Mouse (Mus musculus) spleen, adult 12 weeks (tissue): ENCODE data around the gene Acer3.
A peak's percentile ranks its signal among the peaks of the same experiment; 100 is the strongest.

Source experiments
- DNase-seq: peaks from one replicate; pipeline ENCODE4 v3.0.0; 2022; ENCODE audit warnings: low spot score

Gene Acer3

DNA sequence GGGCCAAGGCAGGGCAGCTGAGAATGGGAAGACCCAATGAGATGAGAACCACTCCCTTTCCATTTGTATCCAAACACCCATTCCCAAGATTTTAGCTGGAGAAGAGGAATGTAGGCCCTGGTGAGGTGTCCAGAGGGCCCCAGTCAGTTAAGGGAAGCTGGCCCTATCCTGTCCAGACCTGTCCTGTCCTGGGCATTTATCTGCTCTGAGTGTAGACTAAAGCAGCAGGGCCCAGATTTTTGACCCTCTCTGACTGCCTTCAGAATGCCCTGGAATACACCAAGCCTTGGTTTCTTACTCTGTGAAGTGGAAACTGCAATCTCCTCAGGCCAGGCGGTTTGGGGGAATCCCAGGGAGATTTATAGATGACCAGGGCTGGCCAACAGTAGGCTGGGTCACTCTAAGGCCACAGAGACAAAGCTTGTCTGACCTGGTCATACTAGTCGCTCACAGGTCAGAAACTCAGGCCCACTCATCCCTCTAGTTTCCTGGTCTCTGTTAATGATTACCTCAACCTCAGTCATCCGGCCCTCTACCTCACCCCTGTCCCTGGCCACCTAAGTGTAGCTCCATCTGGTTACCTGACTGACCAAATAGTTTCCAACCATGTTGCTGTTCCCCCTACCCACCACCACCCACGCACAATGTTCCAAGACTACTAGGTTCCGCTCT, 142.3 kb downstream of the Acer3 start:
- no peak for DNase-seq

DNA sequence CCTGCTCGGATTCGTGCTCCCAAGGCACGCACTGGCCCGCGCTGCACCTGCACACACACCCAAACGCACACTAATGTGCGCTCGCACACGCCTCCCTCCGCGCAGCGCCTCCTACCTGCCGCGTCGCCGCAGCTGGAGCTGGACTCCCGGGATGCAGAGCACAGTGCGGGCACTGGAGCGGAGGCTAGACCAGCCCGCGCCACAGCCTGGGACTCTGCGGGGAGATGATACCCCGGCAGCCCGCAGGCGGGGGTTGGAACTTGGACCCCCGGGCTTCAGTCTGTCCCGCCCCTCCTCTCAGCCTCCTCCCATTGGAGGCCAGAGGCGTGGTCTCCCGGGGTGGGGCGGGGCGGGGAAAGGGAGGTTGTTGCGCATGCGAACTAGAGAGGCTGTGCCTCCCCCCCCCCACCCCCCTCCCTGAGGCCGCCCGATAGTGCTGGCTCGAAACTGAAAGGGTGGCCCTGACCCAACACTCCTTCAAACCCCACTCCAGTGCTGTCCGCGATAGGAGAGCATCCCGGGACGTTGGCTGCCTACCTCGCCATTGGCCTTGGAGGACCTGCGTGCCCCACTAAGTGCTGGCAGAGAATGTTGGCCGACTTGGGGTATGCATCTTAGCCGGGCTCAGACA, 143.0 kb downstream of the Acer3 start, which contains the start of gene Capn5:
TSS of gene Capn5 (minus strand) at position 346 of the 631 bp plus-strand sequence.
- DNase-seq = peak; percentile 81

DNA sequence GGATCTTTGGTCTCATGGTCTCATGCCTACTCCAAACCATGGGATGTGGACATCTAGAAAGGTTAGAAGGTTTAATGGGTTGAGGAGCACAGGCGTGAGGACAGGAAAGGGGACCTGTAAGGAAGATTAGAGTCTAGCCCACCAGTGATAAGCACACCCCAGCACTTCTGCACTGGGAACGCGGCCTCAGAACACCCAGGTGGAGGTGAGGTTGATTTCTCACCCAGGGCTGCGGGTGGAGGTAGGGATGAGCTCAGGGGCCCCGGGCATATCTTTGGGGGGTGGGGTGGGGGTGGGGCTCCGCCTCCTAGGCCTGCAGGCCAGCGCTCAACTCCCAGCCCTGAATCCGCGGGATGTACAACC, 143.5 kb downstream of the Acer3 start:
- no peak for DNase-seq

DNA sequence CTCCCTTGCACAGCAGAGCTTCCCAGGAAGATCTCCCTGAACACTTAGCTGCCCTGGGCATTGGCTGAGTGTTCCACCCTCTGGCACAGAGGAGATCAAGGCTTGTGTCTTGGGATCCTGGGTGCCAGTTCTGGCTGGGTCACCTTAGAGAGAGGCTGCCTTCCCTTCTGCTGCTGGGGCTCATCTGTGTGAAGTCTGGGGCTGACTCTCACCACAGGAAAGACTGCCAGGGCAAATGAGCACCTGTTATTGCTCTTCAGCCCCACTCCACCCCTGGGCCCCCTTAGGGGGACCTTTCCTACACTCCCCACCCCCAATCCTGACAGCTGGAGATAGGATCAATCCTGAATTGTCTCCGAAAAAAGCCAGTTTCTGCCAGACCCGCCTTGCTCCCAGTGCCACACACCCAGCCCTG, 143.9 kb downstream of the Acer3 start:
- no peak for DNase-seq

DNA sequence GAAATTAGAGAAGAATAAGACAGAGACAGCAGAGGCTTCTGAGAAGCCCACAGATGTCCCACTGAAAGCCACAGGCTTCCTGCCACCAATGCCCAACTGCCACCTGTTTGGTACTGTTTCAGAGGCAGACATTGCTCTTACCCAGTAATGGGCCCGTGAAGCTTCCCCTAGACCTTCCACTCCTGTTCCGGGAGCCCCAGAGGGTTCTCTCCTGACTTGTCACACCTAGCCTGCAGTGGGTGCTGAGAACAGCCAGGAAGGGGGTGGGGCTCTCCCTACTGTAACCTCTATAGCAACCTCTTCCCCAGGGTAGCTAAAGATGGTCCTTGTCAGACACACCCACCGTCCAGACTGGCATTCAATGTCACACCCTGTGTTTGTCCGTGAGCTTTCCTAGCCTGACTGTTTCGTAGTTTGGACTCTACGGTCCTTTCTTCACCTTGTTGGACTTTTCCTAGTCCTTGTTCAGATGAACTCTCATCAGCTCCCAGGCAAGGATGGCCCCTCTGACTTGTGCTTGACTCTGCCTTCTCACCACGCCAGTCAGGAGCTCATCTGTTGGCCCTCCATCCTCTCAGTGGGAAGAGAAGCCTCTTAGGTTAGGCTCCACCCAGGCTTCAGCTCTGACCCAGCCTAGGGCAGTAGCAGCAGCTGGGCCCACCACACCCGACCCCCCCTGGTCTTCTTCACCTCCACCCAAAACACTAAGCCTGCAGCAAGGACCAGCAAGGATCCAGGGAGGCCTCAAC, 144.5 kb downstream of the Acer3 start:
- DNase-seq = no peak

DNA sequence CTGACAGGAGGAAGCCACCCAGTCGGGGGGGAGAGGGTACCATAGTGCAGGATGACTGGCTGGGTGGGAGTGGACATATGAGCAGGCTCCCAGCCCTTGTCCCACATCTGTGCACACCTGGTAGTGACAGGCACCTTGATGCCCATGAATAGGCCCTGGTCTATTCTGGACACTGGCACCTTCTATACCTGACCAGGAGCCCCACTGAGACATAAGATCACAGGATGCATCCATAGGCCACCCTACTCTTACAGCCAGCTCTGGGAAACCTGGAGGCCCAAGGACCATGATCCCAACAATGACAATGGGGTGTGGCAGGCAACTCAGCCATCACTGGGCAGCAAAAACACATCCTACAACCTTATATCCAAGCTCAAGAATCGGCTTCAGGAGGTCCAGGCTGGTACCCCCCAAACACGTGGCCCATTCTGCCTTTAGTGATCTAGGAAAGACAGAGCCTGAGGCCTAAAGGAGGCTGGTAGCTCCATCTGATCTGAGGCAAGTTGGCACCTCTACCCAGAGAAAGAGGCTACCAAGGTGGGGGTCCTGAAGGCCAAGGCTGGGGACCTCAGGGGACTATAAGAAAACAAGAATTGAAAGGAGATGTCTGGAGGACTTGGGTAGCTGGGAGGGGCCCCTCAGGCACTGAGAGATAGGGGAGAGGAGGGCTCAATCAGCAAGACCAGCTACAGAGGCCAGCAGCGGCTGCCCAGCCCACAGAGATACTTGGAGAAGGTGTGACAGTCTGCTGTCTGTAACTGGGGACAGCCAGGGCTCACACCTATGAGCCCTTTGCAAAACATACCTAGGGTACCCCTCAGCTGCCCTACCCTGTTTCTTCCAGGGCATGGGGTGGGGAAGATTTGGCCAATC, 145.9 kb downstream of the Acer3 start:
- DNase-seq = peak; percentile 59

DNA sequence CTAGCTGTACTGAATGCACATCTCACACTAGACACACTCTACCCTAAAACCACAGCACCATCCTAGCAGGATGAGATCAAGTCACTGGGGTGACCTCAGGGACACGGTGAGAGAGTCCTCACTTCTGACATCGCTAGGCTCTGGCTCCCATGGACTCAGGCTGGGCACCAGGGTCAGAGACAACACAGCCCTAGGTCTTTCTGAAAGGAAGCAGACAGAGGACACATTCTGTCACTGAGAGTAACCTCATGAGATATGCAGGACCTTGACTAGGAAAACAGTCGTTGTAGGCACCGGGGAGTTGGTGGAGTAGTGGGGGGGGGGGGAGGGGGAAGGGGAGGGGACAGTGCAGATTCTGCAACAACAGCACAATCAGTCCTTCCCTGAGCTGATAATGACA, 147.6 kb downstream of the Acer3 start:
- DNase-seq = no peak

DNA sequence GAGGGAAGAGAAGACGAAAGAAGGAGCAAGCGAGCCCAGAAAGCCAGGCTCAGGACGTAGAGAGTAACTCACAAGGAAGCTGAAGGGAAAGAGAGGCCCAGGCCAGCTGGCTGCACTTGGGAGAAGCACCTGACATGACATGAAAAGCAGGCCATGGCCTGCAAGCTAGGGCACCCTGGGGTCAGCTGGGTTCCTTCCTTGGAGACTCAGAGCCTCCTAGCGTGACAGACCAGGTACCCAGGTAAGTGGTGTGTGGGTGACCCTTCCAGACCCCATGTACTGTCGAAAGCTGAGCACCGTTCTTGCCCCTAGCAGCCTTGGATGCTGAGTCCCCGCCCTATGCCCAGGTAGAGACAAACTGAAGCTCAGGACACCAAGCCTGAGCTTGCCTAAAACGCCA, 148.3 kb downstream of the Acer3 start:
- no peak for DNase-seq

DNA sequence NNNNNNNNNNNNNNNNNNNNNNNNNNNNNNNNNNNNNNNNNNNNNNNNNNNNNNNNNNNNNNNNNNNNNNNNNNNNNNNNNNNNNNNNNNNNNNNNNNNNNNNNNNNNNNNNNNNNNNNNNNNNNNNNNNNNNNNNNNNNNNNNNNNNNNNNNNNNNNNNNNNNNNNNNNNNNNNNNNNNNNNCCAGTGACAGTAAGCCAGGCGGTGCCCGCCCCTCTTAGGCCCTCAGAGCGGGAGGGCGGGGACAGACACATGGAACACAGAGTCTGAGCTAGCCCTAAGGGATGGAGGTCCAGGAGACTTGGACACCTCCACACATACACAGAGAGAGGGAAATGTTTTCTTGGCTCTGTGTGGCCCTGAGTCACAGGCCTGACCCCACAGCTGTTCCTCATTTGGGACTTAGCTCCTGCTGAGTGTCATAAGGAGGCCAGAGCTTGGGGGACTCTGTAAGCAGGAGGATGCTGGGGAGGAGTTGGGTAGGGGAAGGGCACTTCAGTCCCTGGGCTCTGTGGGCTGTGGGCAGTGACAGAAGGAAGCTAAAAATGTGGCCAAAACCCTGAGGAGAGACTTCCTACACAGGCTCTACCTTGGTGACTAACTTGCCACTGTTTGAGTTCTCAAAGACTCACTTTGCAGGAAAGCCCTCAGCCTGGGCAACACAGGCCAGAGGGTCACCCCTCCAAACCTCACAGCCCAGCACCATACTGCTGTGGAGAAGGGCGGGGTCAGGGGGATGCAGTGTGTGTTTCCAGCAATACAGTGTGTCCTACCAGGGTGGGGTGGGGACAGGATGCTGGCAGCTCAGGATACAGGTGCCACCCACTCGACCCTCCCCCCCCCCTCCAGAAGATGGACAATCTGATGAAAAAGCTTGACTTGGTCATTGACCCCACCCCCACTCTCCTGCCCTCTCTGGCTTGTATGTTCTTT, 149.6 kb downstream of the Acer3 start:
- peak; percentile 70 for DNase-seq

DNA sequence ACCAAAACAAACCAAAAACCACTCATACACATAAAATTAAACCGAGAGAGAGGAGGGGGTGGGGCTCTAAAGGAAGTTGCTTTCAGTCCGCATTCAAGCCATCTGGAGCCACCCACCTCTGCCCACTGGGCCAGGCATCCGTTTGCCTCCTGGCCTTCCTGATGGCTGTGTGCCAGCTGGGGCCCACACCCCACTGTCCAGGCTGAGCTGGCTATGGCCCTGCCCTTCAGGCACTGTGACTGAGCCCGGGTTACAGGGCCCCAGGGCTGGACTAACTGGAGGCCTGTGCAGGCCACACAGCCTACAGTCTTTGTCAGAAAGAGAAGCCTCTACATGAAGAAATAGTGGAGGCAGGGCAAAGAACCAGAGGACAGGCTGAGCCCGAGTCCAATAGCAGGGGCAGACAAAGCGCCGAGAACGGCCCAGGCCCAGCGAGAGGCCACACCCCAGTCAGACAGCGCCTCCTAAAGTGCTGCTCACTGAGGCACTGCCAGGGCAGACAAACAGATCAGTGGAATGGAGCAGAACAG, 155.9 kb downstream of the Acer3 start:
- DNase-seq = no peak

DNA sequence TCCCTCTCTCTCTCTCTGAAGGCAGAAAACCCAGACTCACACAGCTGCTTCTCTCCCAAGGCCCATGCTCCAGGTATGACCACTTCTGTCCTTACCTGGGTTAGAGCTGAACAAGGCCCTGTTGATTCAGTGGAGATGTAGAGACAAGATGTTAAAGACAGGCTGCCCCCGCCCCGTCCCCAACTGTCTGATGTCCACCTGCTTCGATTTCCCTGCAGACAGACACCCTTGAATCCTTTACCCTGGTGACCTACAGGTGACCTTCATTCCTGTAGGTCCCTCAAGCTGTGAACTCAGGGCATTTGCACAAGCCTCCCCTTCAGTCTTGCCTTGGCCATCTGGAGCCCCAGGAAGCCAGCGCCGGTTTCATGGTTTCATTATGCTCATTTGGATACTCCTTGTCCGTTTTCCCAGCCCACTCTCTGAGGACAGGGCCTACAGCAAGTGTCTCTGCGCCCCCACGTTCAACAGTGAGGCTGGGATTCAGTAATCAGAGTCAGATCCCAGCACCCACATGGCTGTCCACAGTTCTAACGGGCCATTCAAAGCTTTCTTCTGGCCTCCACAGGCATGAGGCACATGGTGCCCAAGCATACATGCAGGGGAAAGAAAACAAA, 156.5 kb downstream of the Acer3 start:
- no peak for DNase-seq

DNA sequence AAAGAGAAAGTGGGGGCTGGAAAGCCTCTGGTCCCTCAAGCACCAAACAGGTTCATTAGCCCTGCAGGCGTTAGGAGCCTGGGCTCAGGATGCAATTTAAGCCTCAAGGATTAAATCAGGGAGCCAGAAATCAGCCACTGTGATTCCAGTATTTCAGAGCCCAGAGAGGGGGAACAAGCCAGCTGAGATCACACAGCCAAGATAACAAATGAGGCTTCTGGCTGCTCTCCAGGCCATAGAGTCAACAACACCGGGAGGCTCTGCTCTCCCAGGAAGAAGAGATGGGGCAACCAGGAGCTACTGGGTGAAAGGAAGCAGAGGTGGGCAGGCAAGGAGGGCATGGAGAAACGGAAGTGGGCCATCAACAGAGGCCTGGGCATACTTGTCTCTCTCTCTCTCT, 157.3 kb downstream of the Acer3 start:
- DNase-seq = no peak

DNA sequence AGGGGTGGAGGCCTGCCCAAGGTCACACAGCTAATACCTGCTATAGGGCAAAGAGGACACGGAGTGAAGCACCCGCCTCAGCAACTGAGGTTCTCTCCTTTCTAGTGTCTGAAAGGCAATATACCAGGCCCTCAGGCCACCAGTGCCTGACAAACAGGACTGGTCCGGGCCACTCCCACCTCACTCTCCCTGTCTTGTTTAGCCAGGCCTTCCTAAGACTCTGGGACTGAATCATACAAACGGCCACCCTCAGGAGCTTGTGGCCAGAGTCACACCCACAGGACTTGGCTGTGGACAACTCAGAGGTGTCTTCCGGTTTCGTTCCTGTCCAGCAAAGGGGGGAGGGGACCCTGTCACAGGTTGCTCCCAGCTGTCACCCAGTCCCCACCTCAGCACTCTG, 158.8 kb downstream of the Acer3 start:
- no peak for DNase-seq

DNA sequence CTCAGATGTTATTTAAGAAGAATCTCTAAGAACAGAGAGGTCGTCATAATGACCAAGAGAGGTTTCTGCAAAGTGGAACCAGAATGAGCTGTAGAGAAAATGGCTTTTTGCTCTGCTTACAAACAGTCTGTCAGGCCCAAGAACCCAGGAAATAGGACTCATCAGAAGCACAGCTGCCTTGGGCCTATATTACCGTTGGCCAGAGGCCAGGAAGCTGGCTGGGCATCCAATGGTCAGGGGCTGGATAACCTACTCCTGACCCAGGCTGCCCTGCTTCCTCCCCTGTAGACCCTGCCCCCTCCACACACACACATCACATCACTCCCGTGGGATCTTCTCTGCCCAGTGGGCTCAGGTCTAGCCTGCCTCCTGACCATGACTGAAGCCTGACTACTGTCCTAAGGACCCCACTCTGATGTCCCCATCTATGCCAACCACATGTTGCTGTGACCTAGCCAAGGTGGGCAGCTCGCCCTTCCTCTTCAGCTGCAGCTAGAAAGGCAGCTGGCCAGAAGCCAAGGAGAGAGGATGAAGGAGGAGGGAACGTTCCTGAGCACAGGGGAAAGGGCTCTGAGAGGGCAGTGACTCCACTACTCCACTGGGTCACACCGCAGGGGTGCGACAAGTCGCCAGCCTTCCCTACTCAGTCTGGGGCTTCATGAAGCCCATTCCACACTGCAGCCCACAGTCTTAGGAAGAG, 160.8 kb downstream of the Acer3 start:
- no peak for DNase-seq

DNA sequence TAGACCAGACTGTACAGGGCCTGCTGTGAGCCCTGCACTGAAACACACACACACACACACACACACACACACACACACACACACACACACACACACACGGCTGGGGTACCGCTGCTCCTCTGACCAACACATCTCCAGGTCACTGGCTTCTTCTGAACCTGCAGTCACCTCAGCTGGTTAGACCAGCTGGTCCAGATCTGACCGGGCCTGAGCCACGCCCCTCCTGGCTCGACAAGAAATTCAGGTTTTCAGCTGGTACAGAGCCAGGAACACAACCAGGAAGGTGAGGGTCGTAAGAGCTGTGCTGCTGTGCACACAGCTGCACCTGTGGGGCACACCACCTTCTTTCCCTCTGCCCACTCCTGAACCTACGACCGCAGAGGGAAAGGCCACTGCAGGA, 162.5 kb downstream of the Acer3 start:
- no peak for DNase-seq

DNA sequence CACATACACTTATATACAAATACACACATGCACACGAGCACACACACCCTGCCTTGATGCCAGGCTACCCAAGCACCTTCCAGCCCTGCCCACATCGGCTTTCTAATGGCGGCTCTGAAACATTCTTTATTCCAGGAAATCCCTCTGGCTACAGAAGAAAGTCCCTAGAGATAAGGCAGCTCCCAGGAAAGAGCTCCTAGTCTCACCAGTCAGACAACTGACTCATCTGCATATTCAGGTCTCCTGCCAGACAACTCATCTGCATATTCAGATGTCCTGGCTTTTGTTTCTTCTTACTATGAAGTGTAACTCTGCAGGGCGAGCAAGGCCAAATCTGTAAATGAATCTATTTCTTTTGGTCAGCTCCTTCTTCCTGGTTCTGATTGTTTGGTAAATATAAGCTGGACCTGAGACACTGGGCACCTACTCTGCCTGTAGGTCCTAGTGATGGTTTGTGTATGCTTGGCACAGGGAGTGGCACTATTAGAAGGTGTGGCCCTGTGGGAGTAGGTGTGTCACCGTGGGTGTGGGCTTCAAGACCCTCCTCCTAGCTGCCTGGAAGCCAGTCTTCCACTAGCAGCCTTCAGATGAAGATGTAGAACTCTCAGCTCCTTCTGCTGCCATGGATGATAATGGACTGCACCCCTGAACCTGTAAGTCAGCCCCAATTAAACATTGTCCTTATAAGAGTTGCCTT, 163.2 kb downstream of the Acer3 start:
- DNase-seq = no peak
